Mouse (Mus musculus): ENCODE measurements around the gene Pth2. TPM values are rescaled to one million over a fixed set of nuclear protein-coding genes. Genes with fewer than 3 reads are reported as not detected.
"Not testable (repeated sequence)": the region's sequence is repeated elsewhere in the genome, so short reads cannot be mapped to it uniquely, and the experiment has no call there.

Gene Pth2
- total RNA-seq, 4 experiments from 2014 or later: not detected

DNA sequence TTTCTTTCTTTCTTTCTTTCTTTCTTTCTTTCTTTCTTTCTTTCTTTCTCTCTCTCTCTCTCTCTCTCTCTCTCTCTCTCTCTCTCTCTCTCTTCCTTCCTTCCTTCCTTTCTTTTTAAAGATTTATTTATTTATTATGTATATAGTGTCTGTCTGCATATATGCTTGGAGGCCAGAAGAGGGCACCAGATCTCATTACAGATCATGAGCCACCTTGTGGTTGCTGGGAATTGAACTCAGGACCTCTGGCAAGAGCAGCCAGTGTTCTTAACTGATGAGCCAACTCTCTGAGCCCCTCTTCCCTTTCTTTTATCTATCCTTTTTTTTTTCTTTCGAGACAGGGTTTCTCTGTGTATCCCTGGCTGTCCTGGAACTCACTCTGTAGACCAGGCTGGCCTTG lies 7.0 kb upstream of the Pth2 start:
- not testable (repeated sequence) for DNase-seq (ENCODE audit: low spot score in 2 of 2)

DNA sequence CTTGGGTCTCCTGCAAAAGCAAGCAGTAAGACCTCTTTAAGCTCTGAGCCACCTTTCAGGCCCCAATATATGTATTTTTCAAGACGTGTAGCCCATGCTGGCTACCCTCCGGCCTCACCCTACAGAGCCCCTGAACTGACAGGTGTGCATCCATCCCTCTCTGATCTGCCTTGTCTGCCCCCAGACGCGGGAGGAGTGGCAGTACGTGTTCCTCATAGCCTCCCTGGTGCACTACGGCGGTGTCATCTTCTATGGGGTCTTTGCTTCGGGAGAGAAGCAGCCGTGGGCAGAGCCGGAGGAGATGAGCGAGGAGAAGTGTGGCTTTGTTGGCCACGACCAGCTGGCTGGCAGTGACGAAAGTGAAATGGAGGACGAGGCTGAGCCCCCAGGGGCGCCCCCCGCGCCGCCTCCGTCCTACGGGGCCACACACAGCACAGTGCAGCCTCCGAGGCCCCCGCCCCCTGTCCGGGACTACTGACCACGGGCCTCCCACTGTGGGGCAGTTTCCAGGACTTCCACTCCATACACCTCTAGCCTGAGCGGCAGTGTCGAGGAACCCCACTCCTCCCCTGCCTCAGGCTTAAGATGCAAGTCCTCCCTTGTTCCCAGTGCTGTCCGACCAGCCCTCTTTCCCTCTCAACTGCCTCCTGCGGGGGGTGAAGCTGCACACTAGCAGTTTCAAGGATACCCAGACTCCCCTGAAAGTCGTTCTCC lies 6.1 kb upstream of the Pth2 start:
- no peak for DNase-seq (ENCODE audit: low spot score in 2 of 2)

DNA sequence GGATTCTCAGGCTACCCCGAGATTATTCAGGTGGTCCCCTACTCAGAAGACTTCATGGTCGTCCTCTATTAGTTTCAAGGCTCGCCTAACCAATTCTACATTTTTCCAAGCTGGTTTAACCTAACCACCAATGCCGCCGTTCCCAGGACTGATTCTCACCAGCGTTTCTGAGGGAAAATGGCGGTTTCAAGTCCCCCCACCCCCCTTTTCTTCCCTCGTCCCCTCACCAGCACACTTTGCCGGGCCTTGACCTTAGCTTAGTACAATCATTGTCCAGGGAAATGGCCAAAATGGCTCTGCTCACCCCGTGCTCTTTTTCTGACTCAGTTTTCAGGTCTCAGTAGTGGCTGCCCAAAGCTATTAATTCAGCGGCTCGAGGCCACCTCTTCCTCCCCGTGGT lies 5.4 kb upstream of the Pth2 start:
- no peak for DNase-seq (ENCODE audit: low spot score in 2 of 2)

DNA sequence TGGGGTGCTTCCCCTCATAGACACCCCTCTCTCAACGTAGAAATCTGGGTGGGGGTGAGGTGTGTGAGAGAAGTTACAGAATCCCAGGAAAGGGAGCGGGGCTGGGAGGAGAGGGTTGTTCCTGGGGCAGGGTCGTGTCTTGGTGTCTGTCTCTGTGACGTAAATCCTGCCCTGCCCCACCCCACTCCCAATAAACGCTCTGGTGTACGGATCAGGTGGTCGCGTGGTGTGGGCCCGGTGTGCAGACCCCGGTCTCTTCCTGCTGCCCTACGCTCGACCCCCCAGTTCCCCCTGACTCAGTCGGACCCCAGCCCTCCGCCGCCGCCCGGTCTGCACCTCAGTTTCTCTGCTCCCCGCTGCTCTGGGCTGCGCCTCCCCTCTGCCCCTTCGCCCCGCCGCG lies 4.9 kb upstream of the Pth2 start:
- no peak for DNase-seq (ENCODE audit: low spot score in 2 of 2)

DNA sequence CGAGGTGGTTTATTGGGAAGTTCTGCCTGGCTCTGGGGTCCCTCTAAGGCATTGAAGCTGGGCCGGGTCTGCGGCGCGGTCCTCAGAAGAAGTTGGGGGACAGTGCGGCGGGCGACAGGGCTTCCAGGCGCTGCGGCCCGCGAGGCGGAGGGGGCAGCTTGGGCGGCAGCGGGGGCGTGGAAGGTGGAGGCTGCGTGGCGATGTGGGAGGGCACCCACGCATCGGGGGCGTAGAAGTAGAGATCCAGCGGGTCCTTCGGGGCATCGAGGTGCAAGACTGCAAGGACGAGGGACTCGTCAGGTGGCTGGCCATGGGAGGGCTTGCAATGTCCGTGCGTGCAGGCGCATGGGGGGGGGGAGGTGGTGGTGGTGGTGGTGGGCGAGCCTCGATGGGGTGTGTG lies 4.4 kb upstream of the Pth2 start:
- no peak for DNase-seq (ENCODE audit: low spot score in 2 of 2)

DNA sequence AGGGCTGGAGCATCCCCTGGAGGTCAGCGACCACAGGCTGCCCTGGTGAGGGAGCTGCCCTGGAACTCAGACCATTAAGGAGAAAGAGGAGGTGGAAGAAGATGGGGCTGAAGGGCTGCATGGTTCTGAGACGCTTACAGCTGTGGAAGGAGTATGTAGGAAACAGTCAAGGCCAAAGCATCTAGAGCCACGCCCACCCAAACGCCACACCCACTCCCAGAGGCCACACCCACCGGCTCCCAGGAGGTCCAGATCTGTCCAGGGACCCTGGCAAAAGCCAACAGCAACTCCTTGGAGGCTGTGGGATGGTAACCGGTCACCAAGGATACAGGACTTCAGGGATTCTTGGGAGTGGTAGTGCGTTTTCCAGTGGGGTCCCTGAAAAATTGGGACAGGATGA lies 2.2 kb upstream of the Pth2 start:
- no peak for DNase-seq (ENCODE audit: low spot score in 2 of 2)

DNA sequence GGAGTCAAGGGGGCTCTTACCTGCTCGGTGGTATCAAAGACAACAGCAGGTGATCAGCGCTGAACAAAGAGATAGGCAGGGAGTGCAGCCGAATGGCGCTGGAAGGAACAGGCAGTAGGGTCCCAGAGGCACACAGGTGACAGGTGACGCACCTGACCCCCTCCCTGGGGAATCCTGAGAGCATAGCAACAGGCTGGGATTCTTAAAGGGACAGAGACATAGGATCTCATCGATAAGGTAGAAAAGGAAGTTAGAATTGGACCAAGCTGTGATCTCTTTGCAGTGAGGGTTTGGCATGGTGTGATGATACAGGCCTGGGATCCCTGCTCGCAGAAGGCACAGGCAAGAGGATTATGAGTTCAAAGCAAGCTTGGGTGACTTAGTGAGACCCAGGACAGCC lies 1.3 kb upstream of the Pth2 start, which contains the start of gene Gfy:
Gene Gfy, minus strand, starts transcription at position 101 of the 400 bp plus-strand sequence.
- no peak for DNase-seq (ENCODE audit: low spot score in 2 of 2)

DNA sequence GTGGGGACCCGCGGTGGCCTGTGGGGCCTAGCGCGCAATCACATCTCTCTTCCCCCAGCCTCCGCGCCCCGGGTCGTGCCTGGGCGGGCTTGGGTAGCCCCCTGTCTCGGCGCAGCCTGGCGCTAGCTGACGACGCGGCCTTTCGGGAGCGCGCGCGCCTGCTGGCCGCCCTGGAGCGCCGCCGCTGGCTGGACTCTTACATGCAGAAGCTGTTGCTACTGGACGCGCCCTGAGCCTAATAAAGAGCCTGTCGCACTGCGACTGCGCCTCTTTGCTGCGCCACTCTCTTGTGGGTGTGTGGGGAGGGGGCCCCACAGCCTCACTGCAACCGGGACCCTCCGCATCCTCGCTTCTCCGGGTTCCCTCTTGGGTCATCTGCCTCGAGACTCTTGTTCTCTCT lies 745 bp downstream of the Pth2 start:
- no peak for DNase-seq (ENCODE audit: low spot score in 2 of 2)

DNA sequence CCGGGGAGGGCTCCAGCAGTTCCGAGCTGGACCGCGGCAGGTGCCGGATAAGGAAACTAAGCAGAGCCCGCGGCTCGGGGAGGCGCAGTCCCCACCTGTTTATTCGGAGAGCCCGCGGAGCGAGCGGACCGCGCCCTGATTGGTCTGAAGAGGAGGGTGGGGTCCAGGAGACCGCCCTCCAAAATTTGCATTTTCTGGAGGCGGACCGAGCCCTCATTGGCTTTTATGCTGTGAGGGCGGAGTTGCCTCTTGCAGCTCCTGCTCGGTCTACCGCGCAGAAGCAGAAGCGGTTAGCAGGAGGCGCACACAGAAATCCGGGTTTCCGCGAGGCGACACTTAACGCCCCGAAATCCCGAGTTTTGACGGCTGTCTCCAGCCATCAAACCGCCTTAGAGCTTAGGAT lies 1.4 kb downstream of the Pth2 start:
- DNase-seq (ENCODE audit: low spot score in 2 of 2): peak; percentile 75 to 81

DNA sequence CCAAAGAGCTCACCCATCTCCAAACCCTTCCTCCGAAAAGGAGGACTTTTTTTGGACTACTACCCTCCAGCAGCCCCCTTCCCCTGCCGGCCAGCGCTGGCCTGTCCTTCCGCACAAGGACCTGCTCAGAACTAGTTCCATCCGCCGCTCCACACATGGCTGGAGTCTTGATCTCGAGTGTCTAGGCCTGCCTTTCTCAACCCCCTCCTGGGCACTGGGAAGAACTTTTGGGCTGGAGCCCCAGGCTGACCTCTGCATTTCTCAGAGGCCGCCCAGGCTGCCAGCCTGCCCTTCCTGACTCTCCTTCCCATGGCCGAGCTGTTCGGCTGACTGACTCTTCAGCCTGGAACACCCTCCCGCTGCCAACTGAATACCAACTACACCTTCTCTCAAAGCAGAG lies 1.8 kb downstream of the Pth2 start:
- DNase-seq (ENCODE audit: low spot score in 2 of 2): peak in 1 of 2 experiments; percentile 36

DNA sequence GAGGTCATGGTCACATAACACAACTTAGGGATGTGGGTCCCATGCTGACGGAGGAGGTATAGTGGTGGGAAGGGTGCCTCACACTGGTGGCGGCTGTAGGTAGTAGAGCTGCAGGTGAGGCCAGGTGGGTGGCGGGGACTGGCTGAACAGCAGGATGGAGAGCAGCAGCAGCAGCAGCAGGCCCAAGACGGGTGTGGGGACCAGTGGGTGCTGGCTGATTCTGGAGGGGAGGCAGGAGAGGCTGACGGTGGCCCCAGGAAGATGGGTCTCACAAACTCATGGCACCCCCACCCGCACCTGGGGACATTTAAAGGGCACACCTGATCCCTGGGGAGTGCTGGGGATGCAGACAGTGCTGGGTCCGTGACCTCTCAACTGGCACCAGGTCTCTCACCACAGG lies 2.9 kb downstream of the Pth2 start:
- DNase-seq (ENCODE audit: low spot score in 2 of 2): no peak

DNA sequence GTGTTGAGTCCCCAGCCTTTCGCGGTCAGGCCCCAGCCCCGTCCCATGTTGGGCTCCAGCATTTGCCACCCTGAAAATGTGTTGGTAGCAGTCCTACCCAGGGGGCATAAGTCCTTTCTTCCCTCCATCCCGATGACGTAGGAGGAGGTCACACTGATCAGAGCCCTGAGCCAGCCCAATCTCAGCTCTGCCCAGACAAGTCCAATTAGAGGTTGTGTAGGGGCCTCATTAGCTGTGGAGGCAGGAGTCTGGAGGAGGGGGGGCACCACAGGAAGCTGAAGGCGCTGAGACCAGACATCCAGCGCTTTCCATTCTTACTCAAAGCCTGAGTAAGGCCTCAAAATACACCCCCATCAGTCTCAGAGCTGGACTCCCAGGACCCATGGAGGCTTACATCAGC lies 5.1 kb downstream of the Pth2 start:
- DNase-seq (ENCODE audit: low spot score in 2 of 2): no peak

DNA sequence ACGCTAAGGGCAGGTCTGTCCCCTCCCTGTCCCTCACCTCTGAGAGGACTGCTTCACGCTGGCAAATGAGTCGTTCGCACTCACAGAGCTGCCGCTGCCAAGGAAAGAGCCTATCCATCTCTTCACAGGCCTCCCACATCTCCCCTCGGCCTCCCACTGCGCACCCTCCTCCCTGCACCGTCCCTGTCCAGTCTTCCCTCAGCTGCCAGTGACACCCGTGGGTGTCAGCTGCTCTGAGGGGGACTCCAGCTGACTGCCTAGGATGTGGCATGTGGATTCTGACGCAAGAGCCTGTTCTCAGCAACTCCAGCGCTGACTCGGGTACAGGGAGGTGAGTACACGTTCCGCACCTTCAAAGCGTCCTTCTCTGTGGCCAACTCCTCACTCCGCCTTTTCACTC lies 8.8 kb downstream of the Pth2 start:
- no peak for DNase-seq (ENCODE audit: low spot score in 2 of 2)

DNA sequence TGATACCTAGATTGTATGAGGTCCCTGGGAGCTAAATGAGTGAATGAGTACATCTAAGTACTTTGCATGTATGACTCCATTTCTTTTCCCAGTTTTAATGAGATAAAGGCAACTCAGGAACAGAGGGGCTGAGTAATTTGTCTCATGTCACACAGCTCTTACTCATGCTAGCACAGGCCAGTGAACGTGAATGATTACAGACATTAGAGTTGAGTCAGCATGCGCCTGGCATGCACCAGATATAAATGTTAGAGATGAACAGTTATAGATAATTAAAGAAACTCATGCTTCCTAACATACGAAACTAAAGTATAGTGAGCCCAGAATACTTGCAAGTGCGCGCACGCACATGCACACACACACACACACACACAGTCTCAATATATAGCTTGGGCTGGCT lies 9.4 kb downstream of the Pth2 start:
- no peak for DNase-seq (ENCODE audit: low spot score in 2 of 2)

DNA sequence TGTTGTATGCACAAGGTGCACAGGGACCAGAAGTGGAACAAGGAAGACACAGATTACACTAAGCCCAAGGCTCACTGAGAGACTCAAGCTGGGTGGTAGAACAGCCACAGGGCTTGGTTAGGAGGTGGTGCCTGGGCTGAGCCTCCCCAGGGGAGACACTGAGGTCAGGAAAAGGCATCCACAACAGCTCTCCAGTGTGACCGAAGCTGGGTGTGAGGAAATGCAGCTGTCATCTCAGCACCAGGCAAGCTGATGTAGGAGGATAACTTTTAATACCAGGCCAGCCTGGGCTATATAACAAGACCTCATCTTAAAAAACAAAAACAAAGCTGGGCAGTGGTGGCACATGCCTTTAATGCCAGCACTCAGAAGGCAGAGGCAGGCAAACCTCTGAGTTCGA lies 10.4 kb downstream of the Pth2 start:
- no peak for DNase-seq (ENCODE audit: low spot score in 2 of 2)

DNA sequence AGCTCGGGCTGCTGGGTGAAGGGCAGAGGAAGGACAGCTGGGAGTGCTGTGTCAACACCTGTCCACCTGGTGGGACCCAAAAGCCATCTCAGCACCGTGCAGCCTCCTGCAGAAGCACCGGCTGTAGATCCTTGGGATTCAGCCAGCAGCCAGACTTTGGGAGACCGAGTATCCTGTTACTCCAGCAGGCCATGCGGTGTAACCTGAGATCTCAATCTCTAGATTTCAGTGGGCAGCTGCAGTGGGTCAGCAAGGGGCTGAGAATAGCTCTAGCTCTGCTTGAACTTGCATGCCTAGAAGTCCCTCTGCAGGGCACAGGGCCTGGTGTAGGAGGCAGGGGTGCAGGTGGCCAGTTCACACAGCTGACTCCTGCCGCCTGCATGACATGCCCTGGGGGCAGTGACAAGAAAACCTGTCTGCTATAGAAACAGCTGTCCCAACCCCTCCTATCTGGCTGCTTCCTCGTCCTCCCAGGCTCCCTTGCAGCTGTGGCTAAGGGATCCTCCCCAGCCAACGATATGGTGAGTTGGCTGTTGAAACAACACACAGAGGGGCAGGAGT lies 11.1 kb downstream of the Pth2 start:
- DNase-seq (ENCODE audit: low spot score in 2 of 2): peak; percentile 62 to 75

DNA sequence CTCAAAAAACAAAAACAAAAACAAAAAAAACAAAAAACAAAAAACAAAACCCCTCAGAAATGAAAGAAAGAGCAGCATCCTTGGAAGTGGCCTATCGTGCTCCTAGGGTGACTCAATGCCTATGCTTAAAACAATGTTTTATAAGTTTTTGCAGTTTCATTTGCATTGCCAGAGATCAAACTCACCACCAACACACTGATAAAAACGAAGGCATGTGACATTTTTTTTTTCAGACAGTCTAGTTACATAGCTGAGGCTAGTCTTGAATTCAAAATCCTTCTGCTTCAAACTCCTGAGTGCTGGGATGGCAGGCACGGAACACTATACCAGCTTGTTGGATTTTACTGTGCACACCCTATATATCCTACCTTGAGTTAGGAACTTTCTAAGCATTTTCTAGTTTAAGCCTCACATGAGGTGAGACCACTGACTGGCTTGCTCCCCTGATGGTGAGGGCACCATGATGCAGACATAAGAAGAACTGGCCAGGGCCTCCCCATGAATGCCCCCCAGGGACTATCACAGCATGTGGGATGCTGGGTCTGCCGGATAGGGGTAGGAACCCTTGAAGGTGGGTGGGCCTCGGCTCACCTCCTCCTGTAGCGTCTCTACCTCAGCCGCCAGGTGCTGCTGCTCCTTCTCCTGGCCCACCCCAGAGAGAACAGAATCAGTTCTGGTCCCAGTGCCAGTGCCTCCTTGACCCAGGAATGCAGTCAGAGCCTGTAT lies 12.0 kb downstream of the Pth2 start:
- DNase-seq (ENCODE audit: low spot score in 2 of 2): no peak

DNA sequence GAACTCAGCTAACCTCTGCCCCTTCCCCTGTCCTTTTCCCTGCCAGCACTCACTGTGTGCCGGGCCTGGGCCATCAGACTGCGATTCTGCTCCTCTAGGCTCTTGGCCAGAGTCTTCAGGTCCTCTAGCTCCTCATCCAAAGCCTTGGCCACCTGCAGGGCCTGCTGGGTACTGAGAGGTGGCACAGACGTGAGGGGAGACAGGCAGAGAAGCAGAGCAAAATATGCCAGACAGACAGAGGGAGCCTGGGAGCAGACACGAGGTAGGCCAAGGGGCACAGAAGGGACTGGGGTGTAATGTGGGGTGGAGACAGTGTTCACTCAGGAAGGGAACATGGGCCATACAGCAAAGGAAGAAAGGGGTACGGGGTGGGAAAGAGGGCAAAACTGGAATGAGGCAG lies 12.6 kb downstream of the Pth2 start:
- DNase-seq (ENCODE audit: low spot score in 2 of 2): no peak

DNA sequence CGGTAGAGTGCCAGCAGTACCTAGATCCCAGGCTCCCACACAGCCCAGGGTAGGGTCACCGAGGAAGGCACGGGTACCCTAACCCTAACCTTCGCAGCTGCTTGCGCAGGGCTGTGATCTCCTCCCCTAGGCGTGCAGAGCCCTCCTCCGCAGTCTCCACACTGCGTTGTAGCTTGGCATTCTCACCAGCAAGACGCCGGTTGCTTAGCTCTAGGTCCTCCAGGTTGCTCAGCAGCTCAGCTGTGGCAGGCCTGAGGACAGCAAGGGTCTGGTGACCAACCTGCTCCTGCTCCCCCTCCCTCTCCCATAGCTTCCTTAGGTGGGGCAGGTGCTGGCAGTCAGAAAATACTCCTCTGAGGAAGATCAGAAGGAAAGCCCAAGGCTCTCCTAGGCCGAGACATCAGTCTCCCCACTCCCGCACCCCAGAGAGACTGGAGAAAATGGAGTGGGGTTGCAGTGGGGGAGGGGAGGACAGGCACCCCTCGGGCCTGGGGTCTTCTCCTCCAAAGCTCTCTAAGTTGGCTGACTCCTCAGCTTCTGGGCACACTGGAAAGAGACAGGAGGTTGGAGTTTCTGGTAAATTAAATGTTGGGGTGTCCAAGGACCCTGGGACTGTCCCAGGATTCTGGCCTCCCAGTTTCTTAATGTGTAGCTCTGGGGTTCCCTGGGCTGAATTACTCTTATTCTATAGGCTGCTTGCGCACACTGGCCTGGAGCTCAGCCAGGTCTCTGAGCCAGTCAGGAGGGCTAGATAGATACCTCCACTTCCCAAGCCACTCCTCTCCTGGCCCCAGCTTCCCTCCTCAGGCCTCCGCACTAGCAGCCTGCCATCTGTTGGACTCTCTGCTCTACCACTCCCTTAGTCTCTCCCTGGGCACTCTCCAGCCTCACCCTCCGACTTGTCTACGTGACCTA lies 13.3 kb downstream of the Pth2 start:
- DNase-seq (ENCODE audit: low spot score in 2 of 2): no peak

DNA sequence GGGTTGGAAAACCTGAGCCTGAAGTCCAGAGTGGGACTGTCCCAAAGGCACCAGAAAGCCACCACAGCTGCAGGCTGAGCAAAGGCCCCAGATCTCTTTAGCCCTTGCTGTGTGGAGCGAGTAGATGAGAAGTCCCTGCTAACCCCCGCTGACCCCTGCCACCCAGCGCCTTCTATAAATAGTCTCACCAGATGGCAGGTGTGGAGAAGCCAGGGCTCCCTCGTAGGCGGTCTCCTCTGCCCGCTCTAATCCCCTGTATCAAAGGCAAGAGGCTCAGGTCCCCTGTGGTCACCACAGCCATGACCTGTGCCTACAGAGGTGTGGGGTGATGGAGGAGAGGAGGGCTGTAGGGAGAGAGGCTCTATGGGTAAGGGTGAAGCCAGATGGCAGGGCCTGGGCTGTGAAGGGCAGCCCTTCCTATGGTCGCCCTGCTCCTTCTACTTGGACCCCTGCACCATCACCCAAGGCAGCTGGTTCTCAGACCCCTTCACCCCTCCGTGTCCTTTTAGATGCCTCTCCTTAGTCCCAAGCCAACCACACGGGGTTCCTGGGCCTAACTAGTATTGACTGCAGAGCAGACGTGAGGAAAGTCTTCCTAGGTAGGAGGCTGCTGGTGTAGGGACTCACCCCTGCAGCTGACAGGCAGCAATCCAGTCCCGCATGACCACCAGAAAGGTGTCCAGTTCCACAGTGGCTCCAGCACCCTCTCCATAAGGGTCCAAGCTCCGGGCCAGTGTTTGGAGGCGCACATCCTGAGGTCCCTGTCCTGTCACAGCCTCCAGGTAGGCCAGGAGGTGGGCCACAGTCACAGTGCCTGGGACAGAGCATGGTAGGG lies 14.8 kb downstream of the Pth2 start:
- peak; percentile 14 to 55 for DNase-seq (ENCODE audit: low spot score in 2 of 2)

DNA sequence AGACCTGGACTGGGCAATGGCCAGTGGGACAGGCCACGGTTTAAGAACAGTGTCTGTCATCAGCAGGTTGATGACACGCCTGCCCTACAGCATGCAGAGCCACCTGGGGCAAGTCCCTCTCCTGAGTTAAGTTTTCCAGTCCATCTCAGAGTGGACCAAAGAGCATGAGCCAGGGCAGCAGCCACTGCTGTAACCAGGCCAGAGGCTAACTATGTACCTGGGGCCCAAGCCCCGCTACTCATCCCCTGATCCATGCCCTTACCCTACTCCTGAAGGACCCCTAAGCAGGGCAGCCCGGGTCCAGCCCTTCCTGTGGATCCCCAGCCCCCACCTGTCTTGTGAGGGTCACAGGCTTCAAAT lies 15.4 kb downstream of the Pth2 start:
- no peak for DNase-seq (ENCODE audit: low spot score in 2 of 2)

All from gastrocnemius, adult 8-10 months (tissue).